Mouse (Mus musculus) cerebellum, adult 2 months (tissue): ENCODE results near the gene Arhgap31. TPM values are rescaled to one million over a fixed set of nuclear protein-coding genes. Genes with fewer than 3 reads are reported as not detected.

ENCODE experiments used
- DNase-seq, 2 experiments: peaks; one replicate each; pipeline ENCODE4 v3.0.0; 2021
- H3K27ac ChIP-seq: fragments of 200-500 bp; 2 replicates; pipeline ENCODE4 v1.5.1; 2012; ENCODE audit warnings: low read length, control low read depth, inconsistent platforms; ENCODE audit not compliant: insufficient read depth
- H3K27me3 ChIP-seq: fragments of 200-500 bp; 2 replicates; pipeline ENCODE4 v1.6.1; 2012; ENCODE audit warnings: inconsistent platforms, mild to moderate bottlenecking, low read length, moderate library complexity; ENCODE audit not compliant: control insufficient read depth, insufficient read depth
- H3K4me1 ChIP-seq: fragments of 200-500 bp; 2 replicates; pipeline ENCODE4 v1.6.1; 2011; ENCODE audit warnings: low read length; ENCODE audit not compliant: control insufficient read depth, insufficient read depth
- H3K4me3 ChIP-seq: fragments of 200-500 bp; replicated peaks from 2 replicates; pipeline ENCODE3; 2011; ENCODE audit warnings: mild to moderate bottlenecking, low read depth, low read length, control low read depth; ENCODE audit not compliant: insufficient read depth
- CTCF ChIP-seq: fragments of 200-500 bp; IDR thresholded peaks from 2 replicates; pipeline ENCODE4 v1.5.1; 2011; ENCODE audit warnings: low read depth, mild to moderate bottlenecking, control low read depth, low read length, moderate library complexity, borderline replicate concordance; ENCODE audit not compliant: insufficient read depth
- POLR2A ChIP-seq: fragments of 200-500 bp; IDR thresholded peaks from 2 replicates; pipeline ENCODE4 v1.6.1; 2011; ENCODE audit warnings: low read length, control low read depth, borderline replicate concordance; ENCODE audit not compliant: insufficient read depth
- WGBS: fragments of 180-500 bp; shearing (Covaris S2); methylation state at CpG from one replicate; pipeline ENCODE4 v1.1.7; 2018; 5-methylcytosine and 5-hydroxymethylcytosine counted together
- polyA plus RNA-seq: library from polyadenylated mRNA; depleted of rRNA; stranded (reverse); fragments of >200 nt; gene quantifications from 2 replicates; pipeline ENCODE4 v1.2.3, GENCODE M21; 2012

Arhgap31 gene
- polyA plus RNA-seq, 1 experiment = 17.3 TPM

DNA sequence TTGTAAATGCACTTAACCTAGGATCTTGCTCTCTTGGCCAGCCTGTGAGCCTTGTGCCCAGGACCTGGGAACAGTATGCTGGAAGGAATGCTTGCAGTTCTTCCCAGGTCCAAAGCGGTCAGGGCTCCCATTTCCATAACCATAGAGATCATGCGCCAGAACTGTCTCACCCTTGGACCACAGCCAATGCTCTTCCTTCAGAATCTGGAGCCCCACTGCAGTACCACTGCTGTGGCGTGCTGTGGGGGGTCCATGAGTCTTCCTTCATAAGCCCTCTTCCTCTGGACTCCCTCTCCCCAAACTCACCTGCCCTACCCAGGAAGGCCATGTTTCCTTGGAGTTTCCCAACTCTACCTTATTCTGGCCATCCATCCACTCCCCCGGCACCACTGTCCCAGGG lies 46.6 kb downstream of the Arhgap31 start:
- TF ChIP-seq CTCF (no peak), POLR2A (no peak)
- Histone ChIP-seq H3K4me3 (no peak overlapping the region), H3K4me1 (no peaks in the 10 kb centered on the region; the same call in 1 of the 2 replicates), H3K27ac (no peak overlapping the region), H3K27me3 (no peaks in the 10 kb centered on the region)
- 52% methylated on average over 4 of the region's 4 CpGs for WGBS
- DNase-seq = no peak

DNA sequence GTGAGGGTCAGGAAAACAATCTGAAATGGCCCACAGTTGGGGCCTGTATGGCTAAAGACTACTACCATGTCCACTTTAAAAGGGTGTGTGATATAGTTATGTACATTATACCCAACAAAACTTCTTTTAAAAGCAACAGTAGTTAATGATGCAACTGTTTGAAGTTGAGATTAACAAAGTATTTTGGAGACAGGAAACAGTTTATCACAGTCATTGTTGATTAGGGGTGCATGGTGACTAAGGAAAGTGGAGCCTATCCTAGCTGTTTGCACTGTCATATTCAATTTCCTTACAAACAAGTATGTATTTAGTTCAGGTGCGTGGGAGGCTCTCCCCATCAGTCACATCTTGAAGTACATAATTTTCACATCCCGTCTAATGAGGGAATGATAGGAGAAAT lies 47.1 kb downstream of the Arhgap31 start:
- Histone ChIP-seq H3K4me1 (no peaks in the 10 kb centered on the region; the same call in 1 of the 2 replicates), H3K27ac (no peak overlapping the region), H3K4me3 (no peak overlapping the region), H3K27me3 (no peaks in the 10 kb centered on the region)
- TF ChIP-seq POLR2A (no peak), CTCF (no peak)
- 92% methylated on average over 2 of the region's 2 CpGs for WGBS
- no peak for DNase-seq

DNA sequence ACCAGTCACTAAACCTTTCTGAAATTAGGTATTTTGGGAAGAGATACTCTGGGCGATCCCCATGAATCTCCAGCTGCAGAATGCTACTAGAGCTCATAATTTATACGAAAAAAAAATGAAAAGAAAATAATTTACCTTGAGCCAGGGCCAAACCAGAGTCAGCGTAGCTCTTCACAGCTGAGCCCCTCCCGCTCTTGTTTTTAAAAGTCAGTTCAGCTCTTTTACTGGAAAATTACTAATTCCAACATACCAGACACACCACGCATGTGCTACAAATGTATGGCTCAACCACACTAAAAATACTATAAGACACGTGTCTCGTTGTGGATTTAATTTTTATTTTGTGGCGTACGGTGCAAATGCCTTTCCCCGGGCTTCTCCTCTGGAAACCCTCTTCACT lies 50.5 kb downstream of the Arhgap31 start:
- TF ChIP-seq POLR2A (no peak), CTCF (no peak)
- Histone ChIP-seq H3K27me3 (no peaks in the 10 kb centered on the region), H3K4me1 (no peaks in the 10 kb centered on the region), H3K4me3 (no peak overlapping the region), H3K27ac (no peak overlapping the region)
- no peak for DNase-seq
- 85% methylated on average over 10 of the region's 10 CpGs for WGBS

DNA sequence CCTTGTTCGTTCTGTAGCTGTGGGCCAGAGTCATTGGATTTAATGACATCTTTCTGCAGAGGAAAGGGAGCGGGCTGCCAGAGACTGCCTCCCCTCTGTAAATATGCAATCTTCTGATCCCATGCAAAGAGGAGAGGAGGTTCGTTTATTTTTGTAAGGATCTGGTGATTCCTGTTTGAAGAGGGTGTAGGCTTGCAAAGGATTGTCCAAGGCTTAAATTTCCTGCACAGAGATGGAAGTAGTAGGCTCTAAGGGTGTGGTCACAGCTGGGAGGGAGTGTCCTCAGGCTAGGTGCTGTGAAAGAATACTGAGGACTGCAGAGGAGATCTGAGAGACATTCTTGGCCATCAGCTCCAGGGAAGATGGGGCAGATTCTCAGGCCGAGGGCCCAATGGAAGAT lies 58.8 kb downstream of the Arhgap31 start:
- TF ChIP-seq POLR2A = no peak
- no peak for TF ChIP-seq CTCF
- DNase-seq = no peak
- Histone ChIP-seq H3K4me1 (no peaks in the 10 kb centered on the region), H3K27ac (no peak overlapping the region), H3K27me3 (no peaks in the 10 kb centered on the region), H3K4me3 (no peak overlapping the region)
- 68% methylated on average over 4 of the region's 4 CpGs for WGBS

- no peak overlapping the region for H3K4me3 ChIP-seq
- H3K27ac ChIP-seq = 0 out of 2 replicates have a peak overlapping the region, but pooled peaks have one; percentile 27
- WGBS = 35% methylated on average over 10 of the region's 10 CpGs
- TF ChIP-seq POLR2A (no peak), CTCF (no peak)
- no peaks in the 10 kb centered on the region for H3K4me1 ChIP-seq
- H3K27me3 ChIP-seq = no peaks in the 10 kb centered on the region
- DNase-seq = no peak
These were observed 59.6 kb downstream of the Arhgap31 start for GRCm38 (mm10) chr16:38653390-38653871.

- no peak for DNase-seq
- TF ChIP-seq POLR2A (no peak), CTCF (no peak)
- H3K4me1 ChIP-seq = no peaks in the 10 kb centered on the region
- no peak overlapping the region for H3K4me3 ChIP-seq
- 89% methylated on average over 5 of the region's 5 CpGs for WGBS
- H3K27me3 ChIP-seq = no peaks in the 10 kb centered on the region
- H3K27ac ChIP-seq = no peak overlapping the region
These were observed 60.4 kb downstream of the Arhgap31 start for GRCm38 (mm10) chr16:38652653-38653052.

- Histone ChIP-seq H3K4me1 (no peaks in the 10 kb centered on the region), H3K27me3 (no peaks in the 10 kb centered on the region), H3K27ac (no peak overlapping the region), H3K4me3 (no peak overlapping the region)
- WGBS = 81% methylated on average over 10 of the region's 10 CpGs
- TF ChIP-seq CTCF = no peak
- no peak for DNase-seq
These were observed 61.3 kb downstream of the Arhgap31 start for GRCm38 (mm10) chr16:38651721-38652231.

DNA sequence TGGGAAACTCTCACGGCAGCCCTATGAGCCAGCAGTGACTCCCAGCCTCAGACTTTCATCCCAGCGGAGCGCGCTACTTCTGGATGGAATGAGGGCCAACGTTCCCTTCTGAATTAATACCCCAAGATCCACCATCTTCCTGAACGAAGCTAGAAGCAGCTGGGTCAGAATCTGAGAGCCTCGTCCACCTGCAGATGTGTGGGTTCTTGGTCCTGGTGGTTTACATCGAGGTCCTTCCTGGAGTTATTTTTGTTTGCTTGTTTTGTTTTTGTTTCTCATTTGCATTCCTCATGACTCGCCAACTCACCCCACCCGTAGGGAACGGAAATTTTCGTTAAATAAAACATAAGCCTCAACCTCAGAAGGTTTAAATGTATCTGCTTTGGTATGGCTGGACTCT lies 61.8 kb downstream of the Arhgap31 start:
- H3K4me3 ChIP-seq = no peak overlapping the region
- no peaks in the 10 kb centered on the region for H3K27me3 ChIP-seq
- WGBS = 88% methylated on average over 12 of the region's 12 CpGs
- H3K4me1 ChIP-seq = no peaks in the 10 kb centered on the region
- TF ChIP-seq POLR2A = no peak
- TF ChIP-seq CTCF = no peak
- 0 out of 2 replicates have a peak overlapping the region, but pooled peaks have one; percentile 20 for H3K27ac ChIP-seq
- no peak for DNase-seq

GRCm38 (mm10) chr16:38649431-38649827 lies 63.6 kb downstream of the Arhgap31 start:
- WGBS = 81% methylated on average over 11 of the region's 11 CpGs
- Histone ChIP-seq H3K27ac (no peak overlapping the region), H3K4me1 (no peaks in the 10 kb centered on the region), H3K4me3 (no peak overlapping the region), H3K27me3 (no peaks in the 10 kb centered on the region)
- no peak for DNase-seq
- TF ChIP-seq CTCF (no peak), POLR2A (no peak)
